11 mouse cellular contexts compared by ENCODE assay signal in genomic region chr17:83847815-83848214, GRCm38 (mm10). TPM values are rescaled to one million over a fixed set of nuclear protein-coding genes. Genes with fewer than 3 reads are reported as not detected.
DNase-seq lines count a peak whose midpoint lies in the region; ATAC-seq and TF ChIP-seq lines count a peak whose summit lies in the region.
"Had no signal": no experiment of that assay in that cellular context is flagged by ENCODE, and none has a peak within 500 bp of the region (broad histone marks: within the 10 kb centered on the region; RNA-seq: fewer than 3 reads in every experiment).

Haao (minus strand) TSS chr17:83847963.

- no peaks in the 10 kb centered on the region for H3K27me3 ChIP-seq in midbrain, embryonic 13.5 days
- no peaks in the 10 kb centered on the region for H3K27me3 ChIP-seq in midbrain, embryonic 15.5 days (replicated peaks)
- no peaks in the 10 kb centered on the region for H3K27me3 ChIP-seq in forebrain, postnatal 0 days (ENCODE audit: insufficient read depth, low read length)
- H3K27me3 ChIP-seq in neural tube, embryonic 15.5 days (replicated peaks) = no peaks in the 10 kb centered on the region; the same call in 1 of the 2 replicates
- H3K27me3 ChIP-seq: neural tube, embryonic 12.5 days had no signal

- no peak within 1 kb of the TSS for H3K9ac ChIP-seq in midbrain, embryonic 13.5 days (replicated peaks)
- H3K9ac ChIP-seq in midbrain, embryonic 15.5 days = no peak within 1 kb of the TSS
- no peak within 1 kb of the TSS for H3K9ac ChIP-seq in forebrain, postnatal 0 days
- no peak within 1 kb of the TSS for H3K9ac ChIP-seq in neural tube, embryonic 15.5 days (replicated peaks)
- H3K9ac ChIP-seq: neural tube, embryonic 12.5 days had no signal

- H3K4me1 ChIP-seq in midbrain, embryonic 13.5 days (replicated peaks) = peaks cover 22% of the 10 kb centered on the region
- peaks cover 17% of the 10 kb centered on the region for H3K4me1 ChIP-seq in midbrain, embryonic 15.5 days
- 0 out of 2 replicates have a peak, but pooled peaks cover 7% of the 10 kb centered on the region for H3K4me1 ChIP-seq in forebrain, postnatal 0 days (ENCODE audit: insufficient read depth)
- H3K4me1 ChIP-seq in neural tube, embryonic 15.5 days = peaks cover 8% of the 10 kb centered on the region

- no peak within 1 kb of the TSS for H3K4me2 ChIP-seq in midbrain, embryonic 13.5 days (replicated peaks)
- H3K4me2 ChIP-seq in midbrain, embryonic 15.5 days = no peak within 1 kb of the TSS
- no peak within 1 kb of the TSS for H3K4me2 ChIP-seq in forebrain, postnatal 0 days (ENCODE audit: low read depth)
- H3K4me2 ChIP-seq in neural tube, embryonic 15.5 days = no peak within 1 kb of the TSS
- H3K4me2 ChIP-seq: neural tube, embryonic 12.5 days had no signal

- H3K4me3 ChIP-seq in midbrain, embryonic 13.5 days (replicated peaks) = no peak within 1 kb of the TSS
- H3K4me3 ChIP-seq in midbrain, embryonic 15.5 days = no peak within 1 kb of the TSS
- no peak within 1 kb of the TSS for H3K4me3 ChIP-seq in forebrain, postnatal 0 days (ENCODE audit: low read depth, low read length)
- no peak within 1 kb of the TSS for H3K4me3 ChIP-seq in neural tube, embryonic 15.5 days (replicated peaks)
- H3K4me3 ChIP-seq: limb, embryonic 10.5 days; neural tube, embryonic 12.5 days had no signal

- H3K9me3 ChIP-seq in midbrain, embryonic 13.5 days = no peaks in the 10 kb centered on the region
- H3K9me3 ChIP-seq in midbrain, embryonic 15.5 days = no peaks in the 10 kb centered on the region
- no peaks in the 10 kb centered on the region for H3K9me3 ChIP-seq in forebrain, postnatal 0 days (ENCODE audit: low read length)
- no peaks in the 10 kb centered on the region for H3K9me3 ChIP-seq in neural tube, embryonic 15.5 days (replicated peaks)
- H3K9me3 ChIP-seq: limb, embryonic 10.5 days; neural tube, embryonic 12.5 days had no signal

- peak within 1 kb of the TSS; percentile 27; the same call in 1 of the 2 replicates for H3K27ac ChIP-seq in midbrain, embryonic 13.5 days
- no peak within 1 kb of the TSS; the same call in 1 of the 2 replicates for H3K27ac ChIP-seq in midbrain, embryonic 15.5 days
- no peak within 1 kb of the TSS for H3K27ac ChIP-seq in forebrain, postnatal 0 days (ENCODE audit: low read depth, low read length)
- H3K27ac ChIP-seq in neural tube, embryonic 15.5 days (replicated peaks) = no peak within 1 kb of the TSS
- H3K27ac ChIP-seq: limb, embryonic 10.5 days; neural tube, embryonic 12.5 days had no signal

- H3K36me3 ChIP-seq in midbrain, embryonic 13.5 days = no peaks in the 10 kb centered on the region
- no peaks in the 10 kb centered on the region for H3K36me3 ChIP-seq in midbrain, embryonic 15.5 days (replicated peaks)
- H3K36me3 ChIP-seq in forebrain, postnatal 0 days (ENCODE audit: insufficient read depth) = no peaks in the 10 kb centered on the region; the same call in 1 of the 2 replicates
- H3K36me3 ChIP-seq in neural tube, embryonic 15.5 days = no peaks in the 10 kb centered on the region
- H3K36me3 ChIP-seq: limb, embryonic 10.5 days; neural tube, embryonic 12.5 days had no signal

- no peak for ATAC-seq in midbrain, embryonic 13.5 days
- no peak for ATAC-seq in midbrain, embryonic 15.5 days (replicated peaks)
- peak; percentile 33 for ATAC-seq in hematopoietic stem cell, adult 5-6 weeks (replicated peaks in 1 of 2; ENCODE audit: insufficient read depth in 1 of 2, low FRiP score in 2 of 2, low TSS enrichment in 1 of 2, low read depth in 1 of 2, poor library complexity in 2 of 2, severe bottlenecking in 2 of 2)
- ATAC-seq in forebrain, postnatal 0 days = no peak
- ATAC-seq in neural tube, embryonic 15.5 days (ENCODE audit: low FRiP score) = no peak

- peak; percentile 63 for DNase-seq in lung, postnatal 36 days
- peak; percentile 34 for DNase-seq in thymus, postnatal 25 days
- no peak for DNase-seq in Muller cell, postnatal 12 days (ENCODE audit: inconsistent ontology term)
- DNase-seq in forebrain, postnatal 0 days = no peak
- DNase-seq: kidney, adult 8-10 months had no signal

- TF ChIP-seq CTCF in forebrain, postnatal 0 days (IDR thresholded peaks at IDR 0.05; ENCODE audit: low read depth) = no peak

- 83% methylated on average over 3 of the region's 3 CpGs for WGBS in midbrain, embryonic 13.5 days
- 77% methylated on average over 3 of the region's 3 CpGs for WGBS in midbrain, embryonic 15.5 days
- 89% methylated on average over 3 of the region's 3 CpGs for WGBS in forebrain, postnatal 0 days
- WGBS in neural tube, embryonic 15.5 days = 85% methylated on average over 3 of the region's 3 CpGs

RNA-seq across cellular contexts. Expression of gene Haao, which starts in this region (rescaled TPM):
- 0.31 TPM in 1 of 2 replicates, not detected in the other for polyA plus RNA-seq in midbrain, embryonic 13.5 days (2015; fragmentation: Nextera tagmentation; extraction: Ambion mirVana)
- polyA plus RNA-seq in midbrain, embryonic 15.5 days (2015; fragmentation: Nextera tagmentation; extraction: Ambion mirVana) = 0.29 TPM in 1 of 2 replicates, not detected in the other
- 30.9 and 33.2 TPM in 2 replicates for total RNA-seq in hematopoietic stem cell, adult 5-6 weeks (2017)
- not detected in 2 replicates for total RNA-seq in forebrain, postnatal 0 days (2014; rRNA removed)
- polyA plus RNA-seq in forebrain, postnatal 0 days (2015; fragmentation: Nextera tagmentation; extraction: Ambion mirVana) = not detected in 2 replicates
- polyA plus RNA-seq in neural tube, embryonic 15.5 days (2015; fragmentation: Nextera tagmentation; extraction: Ambion mirVana) = 0.22 and 3.6 TPM in 2 replicates
- polyA plus RNA-seq: neural tube, embryonic 12.5 days had no signal

Comparison
In these comparisons a context has a peak if more than half of its experiments do, and no peak if none do; other contexts are left out.
1. RNA of gene Haao (total RNA-seq): 30.9 to 33.2 TPM in hematopoietic stem cell, adult 5-6 weeks; not detected in forebrain, postnatal 0 days; every median in the first group is over 10 times any median in the second.
2. ATAC-seq: peak in hematopoietic stem cell, adult 5-6 weeks (2 of 2); none in midbrain, embryonic 13.5 days (single experiment), midbrain, embryonic 15.5 days (single experiment), forebrain, postnatal 0 days (single experiment) and neural tube, embryonic 15.5 days (single experiment).
3. DNase-seq: peak in lung, postnatal 36 days (single experiment) and thymus, postnatal 25 days (single experiment); none in Muller cell, postnatal 12 days (single experiment) and forebrain, postnatal 0 days (single experiment).